Mouse (Mus musculus): ENCODE measurements around the gene Gm11168. TPM values are rescaled to one million over a fixed set of nuclear protein-coding genes. Genes with fewer than 3 reads are reported as not detected.
"Not testable (repeated sequence)": the region's sequence is repeated elsewhere in the genome, so short reads cannot be mapped to it uniquely, and the experiment has no call there.

Gm11168 gene
- not detected for total RNA-seq (2021)

DNA sequence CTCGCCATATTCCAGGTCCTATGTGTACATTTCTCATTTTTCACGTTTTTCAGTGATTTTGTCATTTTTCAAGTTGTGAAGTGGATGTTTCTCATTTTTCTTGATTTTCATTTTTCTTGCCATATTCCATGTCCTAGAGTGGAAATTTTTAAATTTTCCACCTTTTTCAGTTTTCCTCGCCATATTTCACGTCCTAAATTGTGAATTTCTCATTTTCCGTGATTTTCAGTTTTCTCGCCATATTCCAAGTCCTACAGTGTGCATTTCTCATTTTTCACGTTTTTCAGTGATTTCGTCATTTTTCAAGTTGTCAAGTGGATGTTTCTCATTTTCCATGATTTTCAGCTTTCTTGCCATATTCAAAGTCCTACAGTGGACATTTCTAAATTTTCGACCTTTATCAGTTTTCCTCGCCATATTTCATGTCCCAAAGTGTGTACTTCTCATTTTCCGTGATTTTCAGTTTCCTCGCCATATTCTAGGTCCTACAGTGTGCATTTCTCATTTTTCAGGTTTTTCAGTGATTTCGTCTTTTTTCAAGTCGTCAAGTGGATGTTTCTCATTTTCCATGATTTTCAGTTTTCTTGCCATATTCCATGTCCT is at the start of gene Gm11168:
Gm11168 (plus strand) TSS at position 553 of the 603 bp plus-strand sequence.
- not testable (repeated sequence) for DNase-seq

DNA sequence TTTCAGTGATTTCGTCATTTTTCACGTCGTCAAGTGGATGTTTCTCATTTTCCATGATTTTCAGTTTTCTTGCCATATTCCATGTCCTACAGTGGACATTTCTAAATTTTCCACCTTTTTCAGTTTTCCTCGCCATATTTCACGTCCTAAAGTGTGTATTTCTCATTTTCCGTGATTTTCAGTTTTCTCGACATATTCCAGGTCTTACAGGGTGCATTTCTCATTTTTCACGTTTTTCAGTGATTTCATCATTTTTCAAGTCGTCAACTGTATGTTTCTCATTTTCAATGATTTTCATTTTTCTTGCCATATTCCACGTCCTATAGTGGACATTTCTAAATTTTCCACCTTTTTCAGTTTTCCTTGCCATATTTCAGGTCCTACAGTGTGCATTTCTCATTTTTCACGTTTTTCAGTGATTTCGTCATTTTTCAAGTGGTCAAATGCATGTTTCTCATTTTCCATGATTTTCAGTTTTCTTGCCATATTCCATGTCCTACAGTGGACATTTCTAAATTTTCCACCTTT is 2.6 kb upstream of the Gm11168 start, which contains the start of gene Gm10722:
Gm10722 (plus strand) TSS at position 478 of the 528 bp plus-strand sequence.
- not testable (repeated sequence) for DNase-seq

DNA sequence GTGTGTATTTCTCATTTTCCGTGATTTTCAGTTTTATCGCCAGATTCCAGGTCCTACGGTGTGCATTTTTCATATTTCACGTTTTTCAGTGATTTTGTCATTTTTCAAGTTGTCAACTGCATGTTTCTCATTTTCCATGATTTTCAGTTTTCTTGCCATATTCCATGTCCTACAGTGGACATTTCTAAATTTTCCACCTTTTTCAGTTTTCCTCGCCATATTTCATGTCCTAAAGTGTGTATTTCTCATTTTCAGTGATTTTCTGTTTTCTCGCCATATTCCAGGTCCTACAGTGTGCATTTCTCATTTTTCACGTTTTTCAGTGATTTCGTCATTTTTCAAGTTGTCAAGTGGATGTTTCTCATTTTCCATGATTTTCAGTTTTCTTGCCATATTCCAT is 2.1 kb upstream of the Gm11168 start:
- DNase-seq = peak; percentile 18

DNA sequence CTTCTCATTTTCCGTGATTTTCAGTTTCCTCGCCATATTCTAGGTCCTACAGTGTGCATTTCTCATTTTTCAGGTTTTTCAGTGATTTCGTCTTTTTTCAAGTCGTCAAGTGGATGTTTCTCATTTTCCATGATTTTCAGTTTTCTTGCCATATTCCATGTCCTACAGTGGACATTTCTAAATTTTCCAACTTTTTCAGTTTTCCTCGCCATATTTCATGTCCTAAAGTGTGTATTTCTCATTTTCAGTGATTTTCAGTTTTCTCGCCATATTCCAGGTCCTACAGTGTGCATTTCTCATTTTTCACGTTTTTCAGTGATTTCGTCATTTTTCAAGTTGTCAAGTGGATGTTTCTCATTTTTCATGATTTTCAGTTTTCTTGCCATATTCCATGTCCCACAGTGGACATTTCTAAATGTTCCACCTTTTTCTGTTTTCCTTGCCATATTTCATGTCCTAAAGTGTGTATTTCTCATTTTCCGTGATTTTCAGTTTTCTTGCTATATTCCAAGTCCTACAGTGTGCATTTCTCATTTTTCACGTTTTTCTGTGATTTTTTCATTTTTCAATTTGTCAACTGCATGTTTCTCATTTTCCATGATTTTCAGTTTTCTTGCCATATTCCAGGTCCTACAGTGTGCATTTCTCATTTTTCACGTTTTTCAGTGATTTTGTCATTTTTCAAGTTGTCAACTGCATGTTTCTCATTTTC is 1.0 kb upstream of the Gm11168 start:
- peak; percentile 99 for DNase-seq

DNA sequence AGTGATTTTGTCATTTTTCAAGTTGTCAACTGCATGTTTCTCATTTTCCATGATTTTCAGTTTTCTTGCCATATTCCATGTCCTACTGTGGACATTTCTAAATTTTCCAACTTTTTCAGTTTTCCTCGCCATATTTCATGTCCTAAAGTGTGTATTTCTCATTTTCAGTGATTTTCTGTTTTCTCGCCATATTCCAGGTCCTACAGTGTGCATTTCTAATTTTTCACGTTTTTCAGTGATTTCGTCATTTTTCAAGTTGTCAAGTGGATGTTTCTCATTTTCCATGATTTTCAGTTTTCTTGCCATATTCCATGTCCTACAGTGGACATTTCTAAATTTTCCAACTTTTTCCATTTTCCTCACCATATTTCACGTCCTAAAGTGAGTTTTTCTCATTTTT is 3.0 kb downstream of the Gm11168 start:
- DNase-seq = not testable (repeated sequence)

DNA sequence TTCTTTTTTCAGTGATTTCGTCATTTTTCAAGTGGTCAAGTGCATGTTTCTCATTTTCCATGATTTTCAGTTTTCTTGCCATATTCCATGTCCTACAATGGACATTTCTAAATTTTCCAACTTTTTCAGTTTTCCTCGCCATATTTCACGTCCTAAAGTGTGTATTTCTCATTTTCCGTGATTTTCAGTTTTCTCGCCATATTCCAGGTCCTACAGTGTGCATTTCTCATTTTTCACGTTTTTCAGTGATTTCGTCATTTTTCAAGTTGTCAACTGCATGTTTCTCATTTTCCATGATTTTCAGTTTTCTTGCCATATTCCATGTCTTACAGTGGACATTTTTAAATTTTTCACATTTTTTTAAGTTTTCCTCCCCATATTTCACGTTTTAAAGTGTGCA is 3.5 kb downstream of the Gm11168 start:
- peak; percentile 89 for DNase-seq

DNA sequence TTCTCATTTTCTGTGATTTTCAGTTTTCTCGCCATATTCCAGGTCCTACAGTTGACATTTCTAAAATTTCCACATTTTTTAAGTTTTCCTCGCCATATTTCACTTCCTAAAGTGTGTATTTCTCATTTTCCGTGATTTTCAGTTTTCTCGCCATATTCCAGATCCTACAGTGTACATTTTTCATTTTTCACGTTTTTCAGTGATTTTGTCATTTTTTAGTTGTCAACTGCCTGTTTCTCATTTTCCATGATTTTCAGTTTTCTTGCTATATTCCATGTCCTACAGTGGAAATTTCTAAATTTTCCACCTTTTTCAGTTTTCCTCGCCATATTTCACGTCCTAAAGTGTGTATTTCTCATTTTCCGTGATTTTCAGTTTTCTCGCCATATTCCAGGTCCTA is 4.1 kb downstream of the Gm11168 start:
- not testable (repeated sequence) for DNase-seq

DNA sequence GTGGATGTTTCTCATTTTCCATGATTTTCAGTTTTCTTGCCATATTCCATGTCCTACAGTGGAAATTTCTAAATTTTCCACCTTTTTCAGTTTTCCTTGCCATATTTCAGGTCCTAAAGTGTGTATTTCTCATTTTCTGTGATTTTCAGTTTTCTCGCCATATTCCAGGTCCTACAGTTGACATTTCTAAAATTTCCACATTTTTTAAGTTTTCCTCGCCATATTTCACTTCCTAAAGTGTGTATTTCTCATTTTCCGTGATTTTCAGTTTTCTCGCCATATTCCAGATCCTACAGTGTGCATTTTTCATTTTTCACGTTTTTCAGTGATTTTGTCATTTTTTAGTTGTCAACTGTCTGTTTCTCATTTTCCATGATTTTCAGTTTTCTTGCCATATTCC is 6.2 kb downstream of the Gm11168 start:
- not testable (repeated sequence) for DNase-seq

DNA sequence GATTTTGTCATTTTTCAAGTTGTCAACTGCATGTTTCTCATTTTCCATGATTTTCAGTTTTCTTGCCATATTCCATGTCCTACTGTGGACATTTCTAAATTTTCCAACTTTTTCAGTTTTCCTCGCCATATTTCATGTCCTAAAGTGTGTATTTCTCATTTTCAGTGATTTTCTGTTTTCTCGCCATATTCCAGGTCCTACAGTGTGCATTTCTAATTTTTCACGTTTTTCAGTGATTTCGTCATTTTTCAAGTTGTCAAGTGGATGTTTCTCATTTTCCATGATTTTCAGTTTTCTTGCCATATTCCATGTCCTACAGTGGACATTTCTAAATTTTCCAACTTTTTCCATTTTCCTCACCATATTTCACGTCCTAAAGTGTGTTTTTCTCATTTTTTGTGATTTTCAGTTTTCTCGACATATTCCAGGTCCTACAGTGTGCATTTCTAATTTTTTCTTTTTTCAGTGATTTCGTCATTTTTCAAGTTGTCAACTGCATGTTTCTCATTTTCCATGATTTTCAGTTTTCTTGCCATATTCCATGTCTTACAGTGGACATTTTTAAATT is 9.0 kb downstream of the Gm11168 start:
- DNase-seq = not testable (repeated sequence)

DNA sequence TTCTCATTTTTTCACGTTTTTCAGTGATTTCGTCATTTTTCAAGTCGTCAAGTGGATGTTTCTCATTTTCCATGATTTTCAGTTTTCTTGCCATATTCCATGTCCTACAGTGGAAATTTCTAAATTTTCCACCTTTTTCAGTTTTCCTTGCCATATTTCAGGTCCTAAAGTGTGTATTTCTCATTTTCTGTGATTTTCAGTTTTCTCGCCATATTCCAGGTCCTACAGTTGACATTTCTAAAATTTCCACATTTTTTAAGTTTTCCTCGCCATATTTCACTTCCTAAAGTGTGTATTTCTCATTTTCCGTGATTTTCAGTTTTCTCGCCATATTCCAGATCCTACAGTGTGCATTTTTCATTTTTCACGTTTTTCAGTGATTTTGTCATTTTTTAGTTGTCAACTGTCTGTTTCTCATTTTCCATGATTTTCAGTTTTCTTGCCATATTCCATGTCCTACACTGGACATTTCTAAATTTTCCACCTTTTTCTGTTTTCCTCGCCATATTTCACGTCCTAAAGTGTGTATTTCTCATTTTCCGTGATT is 9.7 kb downstream of the Gm11168 start, which contains the start of gene Gm10721:
Gm10721 (plus strand) TSS at position 408 of the 547 bp plus-strand sequence.
- not testable (repeated sequence) for DNase-seq

DNA sequence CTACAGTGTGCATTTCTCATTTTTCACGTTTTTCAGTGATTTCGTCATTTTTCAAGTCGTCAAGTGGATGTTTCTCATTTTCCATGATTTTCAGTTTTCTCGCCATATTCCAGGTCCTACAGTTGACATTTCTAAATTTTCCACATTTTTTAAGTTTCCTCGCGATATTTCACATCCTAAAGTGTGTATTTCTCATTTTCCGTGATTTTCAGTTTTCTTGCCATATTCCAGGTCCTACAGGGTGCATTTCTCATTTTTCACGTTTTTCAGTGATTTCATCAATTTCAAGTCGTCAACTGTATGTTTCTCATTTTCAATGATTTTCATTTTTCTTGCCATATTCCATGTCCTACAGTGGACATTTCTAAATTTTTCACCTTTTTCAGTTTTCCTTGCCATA is 12.2 kb downstream of the Gm11168 start, which contains the start of gene Gm10720:
Gm10720 (plus strand) TSS at position 301 of the 400 bp plus-strand sequence.
- not testable (repeated sequence) for DNase-seq

DNA sequence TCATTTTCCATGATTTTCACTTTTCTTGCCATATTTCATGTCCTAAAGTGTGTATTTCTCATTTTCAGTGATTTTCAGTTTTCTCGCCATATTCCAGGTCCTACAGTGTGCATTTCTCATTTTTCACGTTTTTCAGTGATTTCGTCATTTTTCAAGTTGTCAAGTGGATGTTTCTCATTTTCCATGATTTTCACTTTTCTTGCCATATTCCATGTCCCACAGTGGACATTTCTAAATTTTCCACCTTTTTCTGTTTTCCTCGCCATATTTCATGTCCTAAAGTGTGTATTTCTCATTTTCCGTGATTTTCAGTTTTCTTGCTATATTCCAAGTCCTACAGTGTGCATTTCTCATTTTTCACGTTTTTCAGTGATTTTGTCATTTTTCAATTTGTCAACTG is 12.8 kb downstream of the Gm11168 start:
- not testable (repeated sequence) for DNase-seq

DNA sequence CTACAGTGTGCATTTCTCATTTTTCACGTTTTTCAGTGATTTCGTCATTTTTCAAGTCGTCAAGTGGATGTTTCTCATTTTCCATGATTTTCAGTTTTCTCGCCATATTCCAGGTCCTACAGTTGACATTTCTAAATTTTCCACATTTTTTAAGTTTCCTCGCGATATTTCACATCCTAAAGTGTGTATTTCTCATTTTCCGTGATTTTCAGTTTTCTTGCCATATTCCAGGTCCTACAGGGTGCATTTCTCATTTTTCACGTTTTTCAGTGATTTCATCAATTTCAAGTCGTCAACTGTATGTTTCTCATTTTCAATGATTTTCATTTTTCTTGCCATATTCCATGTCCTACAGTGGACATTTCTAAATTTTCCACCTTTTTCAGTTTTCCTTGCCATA is 14.0 kb downstream of the Gm11168 start, which contains the start of gene Gm10719:
Gm10719 (plus strand) TSS at position 301 of the 400 bp plus-strand sequence.
- not testable (repeated sequence) for DNase-seq

DNA sequence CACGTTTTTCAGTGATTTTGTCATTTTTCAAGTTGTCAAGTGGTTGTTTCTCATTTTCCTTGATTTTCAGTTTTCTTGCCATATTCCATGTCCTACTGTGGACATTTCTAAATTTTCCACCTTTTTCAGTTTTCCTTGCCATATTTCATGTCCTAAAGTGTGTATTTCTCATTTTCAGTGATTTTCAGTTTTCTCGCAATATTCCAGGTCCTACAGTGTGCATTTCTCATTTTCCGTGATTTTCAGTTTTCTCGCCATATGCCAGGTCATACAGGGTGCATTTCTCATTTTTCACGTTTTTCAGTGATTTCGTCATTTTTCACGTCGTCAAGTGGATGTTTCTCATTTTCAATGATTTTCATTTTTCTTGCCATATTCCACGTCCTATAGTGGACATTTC is 15.8 kb downstream of the Gm11168 start:
- not testable (repeated sequence) for DNase-seq

DNA sequence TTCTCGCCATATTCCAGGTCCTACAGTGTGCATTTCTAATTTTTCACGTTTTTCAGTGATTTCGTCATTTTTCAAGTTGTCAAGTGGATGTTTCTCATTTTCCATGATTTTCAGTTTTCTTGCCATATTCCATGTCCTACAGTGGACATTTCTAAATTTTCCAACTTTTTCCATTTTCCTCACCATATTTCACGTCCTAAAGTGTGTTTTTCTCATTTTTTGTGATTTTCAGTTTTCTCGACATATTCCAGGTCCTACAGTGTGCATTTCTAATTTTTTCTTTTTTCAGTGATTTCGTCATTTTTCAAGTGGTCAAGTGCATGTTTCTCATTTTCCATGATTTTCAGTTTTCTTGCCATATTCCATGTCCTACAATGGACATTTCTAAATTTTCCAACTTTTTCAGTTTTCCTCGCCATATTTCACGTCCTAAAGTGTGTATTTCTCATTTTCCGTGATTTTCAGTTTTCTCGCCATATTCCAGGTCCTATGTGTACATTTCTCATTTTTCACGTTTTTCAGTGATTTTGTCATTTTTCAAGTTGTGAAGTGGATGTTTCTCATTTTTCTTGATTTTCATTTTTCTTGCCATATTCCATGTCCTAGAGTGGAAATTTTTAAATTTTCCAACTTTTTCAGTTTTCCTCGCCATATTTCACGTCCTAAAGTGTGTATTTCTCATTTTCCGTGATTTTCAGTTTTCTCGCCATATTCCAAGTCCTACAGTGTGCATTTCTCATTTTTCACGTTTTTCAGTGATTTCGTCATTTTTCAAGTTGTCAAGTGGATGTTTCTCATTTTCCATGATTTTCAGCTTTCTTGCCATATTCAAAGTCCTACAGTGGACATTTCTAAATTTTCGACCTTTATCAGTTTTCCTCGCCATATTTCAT is 16.9 kb downstream of the Gm11168 start:
- DNase-seq = peak; percentile 65

DNA sequence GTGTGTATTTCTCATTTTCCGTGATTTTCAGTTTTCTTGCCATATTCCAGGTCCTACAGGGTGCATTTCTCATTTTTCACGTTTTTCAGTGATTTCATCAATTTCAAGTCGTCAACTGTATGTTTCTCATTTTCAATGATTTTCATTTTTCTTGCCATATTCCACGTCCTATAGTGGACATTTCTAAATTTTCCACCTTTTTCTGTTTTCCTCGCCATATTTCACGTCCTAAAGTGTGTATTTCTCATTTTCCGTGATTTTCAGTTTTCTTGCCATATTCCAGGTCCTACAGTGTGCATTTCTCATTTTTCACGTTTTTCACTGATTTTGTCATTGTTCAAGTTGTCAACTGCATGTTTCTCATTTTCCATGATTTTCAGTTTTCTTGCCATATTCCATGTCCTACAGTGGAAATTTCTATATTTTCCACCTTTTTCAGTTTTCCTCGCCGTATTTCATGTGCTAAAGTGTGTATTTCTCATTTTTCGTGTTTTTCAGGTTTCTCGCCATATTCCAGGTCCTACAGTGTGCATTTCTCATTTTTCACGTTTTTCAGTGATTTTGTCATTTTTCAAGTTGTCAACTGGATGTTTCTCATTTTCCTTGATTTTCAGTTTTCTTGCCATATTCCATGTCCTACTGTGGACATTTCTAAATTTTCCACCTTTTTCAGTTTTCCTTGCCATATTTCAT is 19.3 kb downstream of the Gm11168 start:
- peak; percentile 75 for DNase-seq

DNA sequence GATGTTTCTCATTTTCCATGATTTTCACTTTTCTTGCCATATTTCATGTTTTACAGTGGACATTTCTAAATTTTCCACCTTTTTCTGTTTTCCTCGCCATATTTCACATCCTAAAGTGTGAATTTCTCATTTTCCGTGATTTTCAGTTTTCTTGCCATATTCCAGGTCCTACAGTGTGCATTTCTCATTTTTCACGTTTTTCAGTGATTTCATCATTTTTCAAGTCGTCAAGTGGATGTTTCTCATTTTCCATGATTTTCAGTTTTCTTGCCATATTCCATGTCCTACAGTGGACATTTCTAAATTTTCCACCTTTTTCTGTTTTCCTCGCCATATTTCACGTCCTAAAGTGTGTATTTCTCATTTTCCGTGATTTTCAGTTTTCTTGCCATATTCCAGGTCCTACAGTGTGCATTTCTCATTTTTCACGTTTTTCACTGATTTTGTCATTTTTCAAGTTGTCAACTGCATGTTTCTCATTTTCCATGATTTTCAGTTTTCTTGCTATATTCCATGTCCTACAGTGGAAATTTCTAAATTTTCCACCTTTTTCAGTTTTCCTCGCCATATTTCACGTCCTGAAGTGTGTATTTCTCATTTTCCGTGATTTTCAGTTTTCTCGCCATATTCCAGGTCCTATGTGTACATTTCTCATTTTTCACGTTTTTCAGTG is 20.3 kb downstream of the Gm11168 start, which contains the start of gene Gm10718:
Gm10718 (plus strand) TSS at position 236 of the 673 bp plus-strand sequence.
- DNase-seq = peak; percentile 9

DNA sequence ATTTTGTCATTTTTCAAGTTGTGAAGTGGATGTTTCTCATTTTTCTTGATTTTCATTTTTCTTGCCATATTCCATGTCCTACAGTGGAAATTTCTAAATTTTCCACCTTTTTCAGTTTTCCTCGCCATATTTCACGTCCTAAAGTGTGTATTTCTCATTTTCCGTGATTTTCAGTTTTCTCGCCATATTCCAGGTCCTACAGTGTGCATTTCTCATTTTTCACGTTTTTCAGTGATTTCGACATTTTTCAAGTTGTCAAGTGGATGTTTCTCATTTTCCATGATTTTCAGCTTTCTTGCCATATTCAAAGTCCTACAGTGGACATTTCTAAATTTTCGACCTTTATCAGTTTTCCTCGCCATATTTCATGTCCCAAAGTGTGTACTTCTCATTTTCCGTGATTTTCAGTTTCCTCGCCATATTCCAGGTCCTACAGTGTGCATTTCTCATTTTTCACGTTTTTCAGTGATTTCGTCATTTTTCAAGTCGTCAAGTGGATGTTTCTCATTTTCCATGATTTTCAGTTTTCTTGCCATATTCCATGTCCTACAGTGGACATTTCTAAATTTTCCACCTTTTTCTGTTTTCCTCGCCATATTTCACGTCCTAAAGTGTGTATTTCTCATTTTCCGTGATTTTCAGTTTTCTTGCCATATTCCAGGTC is 21.0 kb downstream of the Gm11168 start:
- peak; percentile 77 for DNase-seq

DNA sequence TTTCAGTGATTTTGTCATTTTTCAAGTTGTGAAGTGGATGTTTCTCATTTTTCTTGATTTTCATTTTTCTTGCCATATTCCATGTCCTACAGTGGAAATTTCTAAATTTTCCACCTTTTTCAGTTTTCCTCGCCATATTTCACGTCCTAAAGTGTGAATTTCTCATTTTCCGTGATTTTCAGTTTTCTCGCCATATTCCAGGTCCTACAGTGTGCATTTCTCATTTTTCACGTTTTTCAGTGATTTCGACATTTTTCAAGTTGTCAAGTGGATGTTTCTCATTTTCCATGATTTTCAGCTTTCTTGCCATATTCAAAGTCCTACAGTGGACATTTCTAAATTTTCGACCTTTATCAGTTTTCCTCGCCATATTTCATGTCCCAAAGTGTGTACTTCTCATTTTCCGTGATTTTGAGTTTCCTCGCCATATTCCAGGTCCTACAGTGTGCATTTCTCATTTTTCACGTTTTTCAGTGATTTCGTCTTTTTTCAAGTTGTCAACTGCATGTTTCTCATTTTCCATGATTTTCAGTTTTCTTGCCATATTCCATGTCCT is 21.8 kb downstream of the Gm11168 start, which contains the start of gene Gm10717:
Gm10717 (plus strand) TSS at position 506 of the 556 bp plus-strand sequence.
- DNase-seq = peak; percentile 59

Measured in heart, postnatal 4 days (tissue).